Mouse (Mus musculus) stomach, postnatal 0 days (tissue): Measurements from ENCODE around the gene Megf9.

Experiments
- CTCF ChIP-seq: IDR thresholded peaks from 2 replicates; pipeline ENCODE4 v1.5.1; 2016; ENCODE audit warnings: antibody characterized with exemption, low read depth, mild to moderate bottlenecking, moderate library complexity
- EP300 ChIP-seq: optimal IDR thresholded peaks from 2 replicates; pipeline ENCODE3; 2016; ENCODE audit warnings: antibody characterized with exemption

DNA sequence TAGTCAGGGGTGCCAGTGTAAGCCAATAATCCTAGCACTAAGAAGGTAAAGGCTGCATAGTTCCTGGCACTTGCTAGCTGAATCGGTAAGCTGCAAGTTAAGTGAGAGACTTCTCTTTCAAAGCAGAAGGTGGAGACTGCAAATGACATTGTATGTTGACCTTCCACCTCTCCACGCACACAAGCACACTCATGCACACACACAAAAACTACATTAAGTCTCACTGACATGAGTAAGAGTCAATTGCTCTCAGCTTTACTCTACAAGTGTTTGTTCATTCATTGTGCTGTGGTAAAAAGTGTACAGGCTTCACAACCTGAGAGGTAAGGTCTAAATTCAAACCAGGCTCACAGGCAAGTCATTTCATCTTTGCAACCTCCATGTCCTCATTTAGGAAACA is 140.1 kb downstream of the Megf9 start:
- TF ChIP-seq CTCF (no peak), EP300 (no peak)
